Mouse (Mus musculus): Measurements from ENCODE around the gene Rnf121.

Rnf121 gene

DNA sequence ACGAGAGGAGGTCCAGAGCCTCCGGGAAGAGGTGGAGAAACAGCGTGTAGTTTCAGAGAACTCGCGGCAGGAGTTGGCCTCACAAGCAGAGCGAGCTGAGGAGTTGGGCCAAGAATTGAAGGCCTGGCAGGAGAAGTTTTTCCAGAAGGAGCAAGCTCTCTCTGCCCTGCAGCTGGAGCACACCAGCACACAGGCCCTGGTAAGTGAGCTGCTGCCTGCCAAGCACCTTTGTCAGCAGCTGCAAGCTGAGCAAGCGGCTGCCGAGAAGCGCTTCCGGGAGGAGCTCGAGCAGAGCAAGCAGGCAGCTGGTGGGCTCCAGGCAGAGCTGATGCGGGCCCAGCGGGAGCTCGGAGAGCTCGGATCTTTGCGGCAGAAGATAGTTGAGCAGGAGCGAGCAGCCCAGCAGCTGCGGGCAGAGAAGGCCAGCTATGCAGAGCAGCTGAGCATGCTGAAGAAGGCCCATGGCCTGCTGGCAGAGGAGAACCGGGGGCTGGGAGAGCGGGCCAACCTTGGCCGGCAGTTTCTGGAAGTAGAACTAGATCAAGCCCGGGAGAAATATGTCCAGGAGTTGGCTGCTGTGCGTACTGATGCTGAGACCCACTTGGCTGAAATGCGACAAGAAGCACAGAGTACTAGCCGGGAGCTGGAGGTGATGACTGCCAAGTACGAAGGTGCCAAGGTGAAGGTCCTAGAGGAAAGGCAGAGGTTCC lies 64.2 kb downstream of the Rnf121 start:
- no peak for DNase-seq (ENCODE audit: low read depth in 1 of 2, low spot score in 2 of 2)

DNA sequence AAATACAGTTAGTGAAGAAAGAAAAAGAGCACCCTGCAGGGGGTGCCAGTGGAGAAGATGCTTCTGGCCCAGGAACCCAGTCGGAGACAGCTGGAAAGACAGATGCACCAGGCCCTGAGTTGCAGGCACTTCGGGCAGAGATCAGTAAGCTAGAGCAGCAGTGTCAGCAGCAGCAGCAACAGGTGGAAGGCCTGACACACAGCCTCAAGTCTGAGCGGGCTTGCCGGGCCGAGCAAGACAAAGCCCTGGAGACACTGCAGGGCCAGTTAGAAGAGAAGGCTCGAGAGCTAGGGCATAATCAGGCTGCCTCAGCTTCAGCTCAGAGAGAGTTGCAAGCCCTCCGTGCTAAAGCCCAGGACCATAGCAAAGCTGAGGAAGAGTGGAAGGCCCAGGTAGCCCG lies 65.0 kb downstream of the Rnf121 start:
- DNase-seq (ENCODE audit: low read depth in 1 of 2, low spot score in 2 of 2): no peak

DNA sequence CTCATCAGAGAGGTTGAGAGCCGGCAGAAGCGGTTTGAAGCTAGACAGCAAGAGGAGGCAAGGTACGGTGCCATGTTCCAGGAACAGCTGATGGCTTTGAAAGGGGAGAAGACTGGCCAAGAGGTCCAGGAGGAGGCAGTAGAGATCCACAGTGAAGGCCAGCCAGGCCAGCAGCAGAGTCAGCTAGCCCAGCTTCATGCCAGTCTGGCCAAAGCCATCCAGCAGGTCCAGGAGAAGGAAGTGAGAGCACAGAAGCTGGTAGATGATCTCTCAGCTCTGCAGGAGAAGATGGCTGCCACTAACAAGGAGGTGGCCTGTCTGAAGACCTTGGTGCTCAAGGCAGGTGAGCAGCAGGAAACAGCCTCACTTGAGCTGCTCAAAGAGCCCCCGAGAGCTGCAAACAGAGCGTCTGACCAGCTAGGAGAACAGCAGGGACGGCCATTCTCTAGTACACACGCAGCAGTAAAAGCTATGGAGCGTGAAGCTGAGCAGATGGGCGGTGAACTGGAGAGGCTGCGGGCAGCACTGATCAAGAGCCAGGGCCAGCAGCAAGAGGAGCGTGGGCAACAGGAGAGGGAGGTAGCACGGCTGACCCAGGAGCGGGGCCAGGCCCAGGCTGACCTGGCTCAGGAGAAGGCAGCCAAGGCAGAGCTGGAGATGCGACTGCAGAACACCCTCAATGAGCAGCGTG lies 65.7 kb downstream of the Rnf121 start:
- DNase-seq (ENCODE audit: low read depth in 1 of 2, low spot score in 2 of 2): no peak

DNA sequence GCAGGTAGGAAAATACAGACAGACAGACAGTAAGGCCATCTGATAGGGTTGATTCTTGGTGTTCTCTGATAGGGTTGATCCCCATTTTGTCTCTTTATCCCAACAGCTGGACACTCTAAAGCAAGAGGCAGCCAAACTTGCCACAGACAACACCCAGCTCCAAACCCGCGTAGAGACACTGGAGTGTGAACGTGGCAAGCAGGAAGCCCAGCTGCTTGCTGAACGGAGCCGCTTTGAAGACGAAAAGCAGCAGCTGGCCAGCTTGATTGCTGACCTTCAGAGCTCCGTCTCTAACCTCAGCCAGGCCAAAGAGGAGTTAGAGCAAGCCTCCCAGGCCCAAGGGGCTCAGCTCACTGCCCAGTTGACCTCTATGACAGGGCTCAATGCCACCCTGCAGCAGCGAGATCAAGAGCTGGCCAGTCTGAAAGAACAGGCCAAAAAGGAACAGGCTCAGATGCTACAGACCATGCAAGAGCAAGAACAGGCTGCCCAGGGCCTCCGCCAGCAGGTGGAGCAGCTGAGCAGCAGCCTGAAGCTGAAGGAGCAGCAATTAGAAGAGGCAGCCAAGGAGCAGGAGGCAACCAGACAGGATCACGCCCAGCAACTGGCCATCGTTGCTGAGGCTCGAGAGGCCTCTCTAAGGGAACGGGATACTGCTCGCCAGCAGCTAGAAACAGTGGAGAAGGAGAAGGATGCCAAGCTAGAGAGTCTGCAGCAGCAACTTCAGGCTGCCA lies 66.9 kb downstream of the Rnf121 start:
- peak in 1 of 2 experiments; percentile 47 for DNase-seq (ENCODE audit: low read depth in 1 of 2, low spot score in 2 of 2)

DNA sequence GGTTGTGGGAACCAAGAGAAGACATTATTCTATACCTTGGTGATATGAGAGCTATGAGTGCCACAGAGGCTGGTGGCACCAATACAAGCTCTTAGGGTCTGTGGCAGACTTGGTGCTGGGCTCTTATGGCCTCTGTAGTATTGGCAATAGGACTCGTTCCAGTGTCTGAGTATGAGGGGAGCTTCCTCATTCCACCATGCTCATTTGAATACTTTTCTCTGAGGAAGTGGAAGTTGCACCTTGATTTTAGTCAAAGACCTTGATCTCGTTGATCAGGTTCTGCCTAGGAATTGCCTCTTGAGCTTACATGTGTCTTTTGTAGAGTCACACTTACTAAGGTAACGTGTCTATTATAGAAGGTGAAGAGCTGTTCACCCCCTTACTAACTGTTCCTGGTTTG lies 71.0 kb downstream of the Rnf121 start:
- no peak for DNase-seq (ENCODE audit: low read depth in 1 of 2, low spot score in 2 of 2)

DNA sequence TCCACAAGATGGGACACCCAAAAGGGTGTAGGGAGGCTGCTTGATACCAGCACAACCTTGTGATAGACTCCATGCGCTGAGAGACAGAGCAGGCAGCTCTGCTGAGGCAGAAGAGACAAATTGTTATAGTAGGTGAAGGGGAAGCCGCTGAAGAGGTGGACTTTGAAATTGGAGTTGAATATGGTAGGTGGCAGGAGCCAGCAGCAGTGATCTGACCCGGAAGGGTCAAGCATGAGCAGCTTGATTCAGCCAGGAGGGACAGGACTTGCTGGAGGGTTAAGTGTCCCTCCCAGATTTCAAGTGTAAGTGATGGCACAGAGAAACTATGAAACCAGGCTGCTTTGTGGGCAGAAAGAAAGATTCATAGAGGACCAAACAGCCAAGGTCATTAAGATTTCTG lies 80.2 kb downstream of the Rnf121 start:
- no peak for DNase-seq (ENCODE audit: low read depth in 1 of 2, low spot score in 2 of 2)

DNA sequence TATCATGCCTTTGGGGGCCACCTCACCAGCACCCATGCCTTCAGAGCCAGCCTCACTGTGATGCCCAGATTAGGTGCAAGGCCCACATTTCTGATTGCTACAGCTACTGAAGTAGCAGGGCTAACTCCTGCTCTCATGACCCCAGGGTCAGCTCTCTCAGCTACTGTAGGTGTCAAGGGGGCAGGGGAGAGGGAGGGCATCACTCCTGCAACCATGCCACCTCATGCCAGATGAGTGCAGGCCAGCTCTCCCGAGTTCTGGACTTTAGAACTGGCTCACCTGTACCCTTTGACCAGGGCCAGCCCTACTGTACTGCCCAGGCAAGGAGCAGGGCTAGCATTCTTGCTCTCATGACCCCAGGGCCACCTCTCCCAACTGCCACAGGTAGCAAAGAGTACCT lies 82.5 kb downstream of the Rnf121 start:
- no peak for DNase-seq (ENCODE audit: low read depth in 1 of 2, low spot score in 2 of 2)

DNA sequence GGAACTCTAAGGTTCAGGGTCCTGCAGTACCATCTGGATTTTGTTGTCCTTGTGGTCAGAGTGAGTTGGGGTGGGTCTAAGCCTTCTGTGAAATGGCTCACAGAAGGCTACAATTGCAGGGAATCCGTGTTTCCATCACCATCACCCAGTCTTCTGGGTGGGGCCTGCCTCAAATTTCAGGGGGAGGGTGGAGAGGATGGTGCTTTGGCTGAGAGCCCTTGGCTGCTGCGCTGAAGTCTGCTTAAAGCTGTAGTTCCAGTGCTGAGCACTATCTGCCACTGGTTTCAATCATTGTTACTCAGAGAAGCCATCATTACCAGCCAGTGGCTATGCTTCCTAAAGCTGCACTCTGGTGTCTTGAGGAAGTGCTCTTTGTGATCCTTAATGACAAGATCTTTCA lies 90.8 kb downstream of the Rnf121 start:
- DNase-seq (ENCODE audit: low read depth in 1 of 2, low spot score in 2 of 2): no peak

DNA sequence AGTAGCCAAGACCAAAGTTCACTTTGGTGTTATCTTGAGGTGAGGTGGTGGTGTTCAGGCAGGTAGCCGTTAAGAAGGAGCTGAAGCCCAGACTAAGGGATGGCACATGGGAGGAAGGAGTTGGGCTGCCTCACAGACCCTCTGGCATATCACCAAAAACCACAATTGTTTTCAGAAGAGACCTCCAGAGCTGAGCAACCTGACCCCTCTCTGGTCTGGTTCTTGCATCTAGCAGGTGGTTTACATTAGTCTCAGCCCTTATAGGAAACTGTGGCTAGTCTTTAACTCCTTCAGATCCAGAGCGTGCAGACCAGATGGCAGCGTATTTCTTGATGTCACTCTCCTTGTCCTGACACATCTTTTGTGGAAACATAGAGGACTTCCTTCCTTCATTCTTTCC lies 91.5 kb downstream of the Rnf121 start:
- DNase-seq (ENCODE audit: low read depth in 1 of 2, low spot score in 2 of 2): no peak

DNA sequence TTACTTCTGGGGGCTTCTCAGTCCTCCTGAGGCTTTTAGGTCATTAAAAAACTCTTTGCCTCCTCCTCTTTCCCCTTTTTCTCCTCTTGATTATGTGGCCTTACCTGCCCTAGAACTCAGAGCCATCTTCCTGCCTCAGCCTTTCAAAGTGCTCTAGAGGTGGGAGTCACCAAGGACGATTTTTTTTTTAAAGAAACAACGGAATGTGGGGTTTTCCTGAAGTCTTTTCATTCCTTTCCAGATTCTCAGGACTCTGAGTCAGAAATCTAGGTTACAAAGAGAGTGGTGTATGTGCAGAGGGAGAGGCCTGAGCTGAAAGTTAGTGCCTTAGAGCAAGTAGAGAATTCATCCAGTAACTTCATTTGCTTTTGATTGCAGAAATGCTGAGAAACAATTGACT lies 93.5 kb downstream of the Rnf121 start:
- no peak for DNase-seq (ENCODE audit: low read depth in 1 of 2, low spot score in 2 of 2)

DNA sequence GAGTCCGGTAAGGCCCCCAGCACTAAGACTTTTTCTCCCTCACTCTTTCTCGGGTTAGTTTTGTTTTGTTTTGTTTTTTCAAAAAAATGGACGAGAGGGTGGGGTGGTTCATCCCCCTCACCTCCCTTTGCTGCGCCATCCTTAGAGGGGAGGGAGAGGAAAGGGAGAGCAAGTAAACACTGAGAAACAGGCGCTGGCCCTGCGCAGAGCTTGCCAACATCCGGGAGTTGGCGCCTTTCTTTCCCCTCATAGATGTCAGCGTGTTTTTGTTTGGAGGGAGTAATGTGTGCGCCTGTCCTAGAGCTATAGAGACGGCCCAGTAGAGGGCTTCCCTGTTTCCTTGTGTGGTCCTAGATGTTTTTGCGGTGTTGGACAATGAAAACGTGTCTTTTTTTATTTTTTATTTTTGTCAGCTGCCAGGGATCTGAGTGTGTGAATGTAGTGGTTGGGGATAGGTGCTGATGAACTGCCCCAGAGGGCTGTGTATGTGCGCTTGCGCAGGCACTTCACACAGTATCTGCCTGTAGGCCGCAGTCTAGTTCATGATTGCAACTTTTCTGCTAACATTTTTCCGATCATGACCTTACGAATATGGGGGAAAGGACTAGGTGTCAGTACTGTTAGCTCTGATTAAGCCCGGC lies 94.3 kb downstream of the Rnf121 start:
- DNase-seq (ENCODE audit: low read depth in 1 of 2, low spot score in 2 of 2): peak in 1 of 2 experiments; percentile 37

DNA sequence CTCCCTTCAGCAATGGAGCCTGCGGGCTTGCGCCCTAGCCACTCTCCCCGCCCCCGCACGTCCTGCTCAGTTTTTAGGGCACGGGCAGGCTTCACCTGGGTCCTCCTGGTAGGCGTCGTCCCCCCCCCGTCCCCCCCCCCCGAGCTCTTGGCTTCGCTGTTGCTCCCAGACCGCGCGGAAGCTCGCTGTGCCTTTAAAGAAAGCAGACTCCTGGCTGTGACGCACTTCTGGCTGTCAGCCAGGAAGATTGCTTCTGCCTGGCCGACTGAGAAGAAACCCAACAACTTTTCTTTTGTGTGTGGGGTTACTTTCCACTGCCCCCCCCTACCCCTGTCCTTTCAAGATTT lies 94.9 kb downstream of the Rnf121 start:
- peak; percentile 46 to 63 for DNase-seq (ENCODE audit: low read depth in 1 of 2, low spot score in 2 of 2)

DNA sequence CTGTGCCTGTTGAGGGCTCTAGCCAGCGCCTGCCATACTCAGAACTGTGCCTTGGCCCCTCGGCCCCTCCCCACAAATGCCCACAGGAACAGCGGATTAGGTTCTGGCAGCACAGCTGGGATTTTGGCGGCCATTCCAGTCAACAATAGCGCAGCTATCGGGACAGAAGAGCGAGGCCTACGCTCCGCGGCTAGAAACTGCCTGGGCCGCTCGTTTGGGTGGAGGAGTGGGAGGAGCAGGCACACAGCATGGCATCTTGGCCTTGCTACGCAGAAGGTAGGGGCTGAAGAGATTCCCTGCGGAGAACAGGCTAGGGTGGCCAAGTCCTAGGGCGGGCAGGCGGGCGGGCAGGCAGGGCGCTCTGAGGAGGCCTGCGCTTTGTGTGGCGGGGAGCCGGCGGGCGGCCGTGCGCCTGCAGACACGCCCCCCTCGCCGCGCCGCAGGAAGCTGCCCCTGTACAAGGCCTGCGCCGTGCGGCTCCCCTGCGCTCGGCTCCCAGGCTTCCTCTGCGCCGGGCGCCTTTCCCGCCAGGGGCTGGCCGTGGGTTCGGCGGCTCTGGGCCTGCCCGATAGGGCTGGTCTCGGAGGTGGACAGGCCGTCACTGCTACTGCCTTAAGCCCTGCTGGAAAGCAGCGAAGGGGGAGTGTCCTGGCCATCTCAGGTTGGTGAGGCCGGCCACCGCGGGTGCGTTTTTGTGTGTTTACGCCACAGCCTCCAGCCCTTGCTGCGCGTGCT lies 95.4 kb downstream of the Rnf121 start:
- DNase-seq (ENCODE audit: low read depth in 1 of 2, low spot score in 2 of 2): peak; percentile 30 to 63

Measured in monocyte, adult 2 months (primary cell).